Mouse (Mus musculus) stomach, embryonic 15.5 days (tissue): ENCODE measurements around the gene Gm13279. TPM values are rescaled to one million over a fixed set of nuclear protein-coding genes. Genes with fewer than 3 reads are reported as not detected.
A peak's percentile ranks its signal among the peaks of the same experiment; 100 is the strongest.
"Not testable (repeated sequence)": the region's sequence is repeated elsewhere in the genome, so short reads cannot be mapped to it uniquely, and the experiment has no call there.

Source experiments
- ATAC-seq: fragments of 200-750 bp; cut with Nextera tagmentation; 2 replicates; pipeline ENCODE4 v1.8.0; 2017; ENCODE audit warnings: low read depth, moderate number of reproducible peaks, moderate TSS enrichment; ENCODE audit not compliant: insufficient read depth, low FRiP score
- H3K27ac ChIP-seq: fragments of 300-500 bp; sonication (generic); 2 replicates; pipeline ENCODE4 v1.5.1; 2015; ENCODE audit warnings: mild to moderate bottlenecking, inconsistent platforms
- H3K27me3 ChIP-seq: fragments of 300-500 bp; sonication (generic); replicated peaks from 2 replicates; pipeline ENCODE4 v1.6.1; 2015; ENCODE audit warnings: inconsistent platforms
- H3K36me3 ChIP-seq: fragments of 300-500 bp; sonication (generic); 2 replicates; pipeline ENCODE4 v1.6.1; 2015; ENCODE audit warnings: inconsistent platforms
- H3K4me1 ChIP-seq: fragments of 300-500 bp; sonication (generic); 2 replicates; pipeline ENCODE4 v1.6.1; 2015; ENCODE audit warnings: inconsistent platforms
- H3K4me2 ChIP-seq: fragments of 300-500 bp; sonication (generic); 2 replicates; pipeline ENCODE4 v1.6.1; 2015; ENCODE audit warnings: mild to moderate bottlenecking, inconsistent platforms
- H3K4me3 ChIP-seq: fragments of 300-500 bp; sonication (generic); replicated peaks from 2 replicates; pipeline ENCODE4 v1.5.1; 2015; ENCODE audit warnings: inconsistent platforms
- H3K9ac ChIP-seq: fragments of 300-500 bp; sonication (generic); 2 replicates; pipeline ENCODE4 v1.6.1; 2015; ENCODE audit warnings: inconsistent platforms
- H3K9me3 ChIP-seq: fragments of 300-500 bp; sonication (generic); 2 replicates; pipeline ENCODE4 v1.6.1; 2016; ENCODE audit warnings: inconsistent platforms
- WGBS: fragments of 180-500 bp; shearing (Covaris S2); methylation state at CpG from one replicate; pipeline ENCODE4 v1.1.7; 2015; 5-methylcytosine and 5-hydroxymethylcytosine counted together
- polyA plus RNA-seq: library from polyadenylated mRNA; unstranded; fragments of >200 nt; fragmentation: Nextera tagmentation; extraction: Ambion mirVana; gene quantifications from 2 replicates; pipeline ENCODE4 v1.2.1, GENCODE M21; 2015

Gene Gm13279
- polyA plus RNA-seq, 1 experiment from 2014 or later: not detected

DNA sequence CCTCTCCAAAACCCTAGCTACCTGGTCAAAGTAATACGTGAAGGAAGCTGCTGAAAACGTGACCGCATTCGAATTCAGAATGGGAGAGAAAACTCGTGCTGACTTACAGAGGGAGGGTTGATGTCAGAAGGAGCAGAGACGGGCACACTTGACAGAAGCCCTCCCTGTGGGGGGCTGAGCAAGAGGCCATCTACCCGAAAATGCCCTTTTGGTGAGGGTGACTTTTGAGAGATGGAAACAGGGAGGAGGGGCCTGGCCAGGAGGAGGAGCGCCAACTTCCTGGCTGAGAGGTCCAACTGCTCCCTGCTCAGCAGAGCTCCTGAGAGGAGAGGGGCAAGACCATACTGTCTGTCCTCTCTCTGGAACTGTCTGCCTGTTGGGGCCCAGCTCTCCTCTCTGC lies 8.0 kb downstream of the Gm13279 start, which contains the start of gene Gm13288:
TSS of gene Gm13288 (plus strand) at position 301 of the 400 bp plus-strand sequence.
- not testable (repeated sequence) for H3K4me1 ChIP-seq, H3K27me3 ChIP-seq, H3K9ac ChIP-seq, ATAC-seq, H3K36me3 ChIP-seq, H3K27ac ChIP-seq, H3K4me2 ChIP-seq, H3K9me3 ChIP-seq
- no CpG with 5 or more reads among the region's 8 CpGs for WGBS
- 0 out of 2 replicates have a peak within 1 kb of the TSS, but pooled peaks have one; percentile 23 for H3K4me3 ChIP-seq

DNA sequence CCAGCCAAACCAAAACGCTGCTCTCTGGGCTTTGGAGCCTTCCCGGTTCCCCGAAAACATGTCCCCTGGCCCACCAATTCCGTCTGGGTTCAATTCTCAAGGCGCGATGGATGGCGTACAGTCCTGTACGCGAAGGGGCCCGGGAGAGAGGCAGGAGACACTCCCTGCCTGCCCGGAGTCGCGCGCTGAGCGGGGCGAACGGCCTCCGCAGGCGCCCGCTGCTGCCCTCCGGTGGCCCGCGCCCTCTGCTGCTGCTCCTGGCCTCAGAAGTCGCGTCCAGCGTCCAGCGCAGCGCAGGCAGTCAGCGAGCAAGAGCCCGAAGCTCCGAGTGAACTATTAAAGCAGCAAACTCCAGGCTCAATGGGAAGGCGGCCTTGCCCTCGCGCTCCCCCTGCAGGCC lies 8.6 kb downstream of the Gm13279 start:
- H3K27me3 ChIP-seq, H3K4me1 ChIP-seq, H3K4me2 ChIP-seq, ATAC-seq, H3K9me3 ChIP-seq, H3K27ac ChIP-seq, H3K36me3 ChIP-seq, H3K9ac ChIP-seq: not testable (repeated sequence)
- 0% methylated on average over 14 of the region's 34 CpGs for WGBS
- 0 out of 2 replicates have a peak overlapping the region, but pooled peaks have one; percentile 23 for H3K4me3 ChIP-seq

DNA sequence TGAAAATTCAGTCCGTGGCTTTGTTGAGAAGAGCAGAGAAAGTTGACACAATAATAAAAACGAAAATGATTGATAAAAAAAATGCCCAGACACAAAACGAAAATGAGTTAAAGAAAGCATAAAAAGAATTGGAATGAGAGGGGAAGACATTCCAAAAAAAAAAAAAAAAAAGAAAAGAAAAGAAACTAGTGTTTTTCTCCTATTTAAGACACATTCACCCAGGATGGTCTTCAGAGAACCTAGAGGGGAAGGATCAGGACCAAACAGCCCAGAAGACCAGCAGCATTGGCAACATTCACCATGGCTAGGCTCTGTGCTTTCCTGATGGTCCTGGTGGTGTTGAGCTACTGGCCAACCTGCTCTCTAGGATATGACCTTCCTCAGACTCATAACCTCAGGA lies 18.7 kb downstream of the Gm13279 start, which contains the start of gene Ifna7:
TSS of gene Ifna7 (plus strand) at position 301 of the 400 bp plus-strand sequence.
- no peak within 1 kb of the TSS for H3K27ac ChIP-seq
- no peak within 1 kb of the TSS for H3K4me3 ChIP-seq
- no peaks in the 10 kb centered on the region for H3K9me3 ChIP-seq
- H3K4me1 ChIP-seq: no peaks in the 10 kb centered on the region
- ATAC-seq: no peak
- H3K27me3 ChIP-seq: no peaks in the 10 kb centered on the region
- no peak within 1 kb of the TSS for H3K4me2 ChIP-seq
- H3K9ac ChIP-seq: no peak within 1 kb of the TSS
- no peaks in the 10 kb centered on the region for H3K36me3 ChIP-seq
- WGBS: 55% methylated on average over 3 of the region's 3 CpGs

DNA sequence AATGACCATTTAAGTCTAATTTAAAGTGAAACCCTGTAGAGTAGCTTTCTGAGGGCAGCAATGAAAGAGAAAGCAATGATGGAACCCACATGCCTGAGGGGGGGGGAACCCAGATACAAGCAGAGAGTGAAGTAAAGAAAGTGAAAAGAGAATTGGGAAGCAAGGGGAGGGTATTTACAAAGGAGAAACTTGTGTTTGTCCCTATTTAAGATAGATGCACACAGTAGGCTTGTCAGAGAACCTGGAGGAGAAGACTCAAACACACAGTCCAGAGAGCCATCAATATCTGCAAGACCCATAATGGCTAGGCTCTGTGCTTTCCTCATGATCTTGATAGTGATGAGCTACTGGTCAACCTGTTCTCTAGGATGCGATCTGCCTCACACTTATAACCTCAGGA lies 22.5 kb downstream of the Gm13279 start, which contains the start of gene Ifna11:
TSS of gene Ifna11 (plus strand) at position 301 of the 400 bp plus-strand sequence.
- Histone ChIP-seq H3K4me1 (no peaks in the 10 kb centered on the region), H3K27me3 (no peaks in the 10 kb centered on the region), H3K36me3 (no peaks in the 10 kb centered on the region), H3K4me2 (no peak within 1 kb of the TSS), H3K9ac (no peak within 1 kb of the TSS), H3K27ac (no peak within 1 kb of the TSS), H3K9me3 (no peaks in the 10 kb centered on the region), H3K4me3 (no peak within 1 kb of the TSS)
- no peak for ATAC-seq
- 85% methylated on average over 1 of the region's 1 CpGs for WGBS

DNA sequence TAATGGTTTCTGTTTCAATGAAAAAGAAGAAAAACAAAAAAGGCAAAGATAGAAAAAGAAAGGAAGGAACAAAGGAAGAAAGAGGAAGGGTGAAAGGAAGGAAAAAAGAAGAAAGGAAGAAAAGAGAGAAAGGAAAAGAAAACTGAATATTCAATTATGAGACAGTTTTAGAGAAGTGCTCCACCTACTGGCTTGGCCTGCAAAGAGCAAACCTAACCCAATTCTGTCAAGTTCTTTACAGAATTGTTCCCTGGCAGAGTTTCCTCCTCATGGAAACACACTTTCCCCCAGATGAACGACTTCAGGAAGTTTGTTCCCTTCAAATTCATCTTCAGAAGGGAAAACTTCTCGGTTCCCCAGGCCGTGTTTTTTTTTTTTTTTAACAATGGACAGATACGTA lies 25.8 kb downstream of the Gm13279 start:
- Histone ChIP-seq H3K36me3 (no peaks in the 10 kb centered on the region), H3K4me2 (no peak overlapping the region), H3K9me3 (no peaks in the 10 kb centered on the region), H3K4me3 (no peak overlapping the region), H3K27ac (no peak overlapping the region), H3K27me3 (no peaks in the 10 kb centered on the region), H3K4me1 (no peaks in the 10 kb centered on the region), H3K9ac (no peak overlapping the region)
- no peak for ATAC-seq
- 22% methylated on average over 4 of the region's 4 CpGs for WGBS

DNA sequence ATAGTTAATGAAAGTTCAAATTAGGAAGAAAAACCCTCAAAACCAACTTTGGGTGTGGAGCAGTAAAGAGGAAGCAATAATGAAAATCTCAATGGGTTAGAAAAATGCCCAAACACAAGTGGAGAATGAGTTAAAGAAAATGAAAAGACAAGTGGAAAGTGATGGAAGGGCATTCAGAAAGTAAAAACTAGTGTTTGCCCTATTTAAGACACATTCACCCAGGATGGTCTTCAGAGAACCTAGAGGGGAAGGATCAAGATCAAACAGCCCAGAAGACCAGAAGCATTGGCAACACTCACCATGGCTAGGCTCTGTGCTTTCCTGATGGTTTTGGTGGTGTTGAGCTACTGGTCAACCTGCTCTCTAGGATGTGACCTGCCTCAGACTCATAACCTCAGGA lies 29.9 kb downstream of the Gm13279 start, which contains the start of gene Ifna6:
TSS of gene Ifna6 (plus strand) at position 301 of the 400 bp plus-strand sequence.
- not testable (repeated sequence) for H3K4me3 ChIP-seq, ATAC-seq

DNA sequence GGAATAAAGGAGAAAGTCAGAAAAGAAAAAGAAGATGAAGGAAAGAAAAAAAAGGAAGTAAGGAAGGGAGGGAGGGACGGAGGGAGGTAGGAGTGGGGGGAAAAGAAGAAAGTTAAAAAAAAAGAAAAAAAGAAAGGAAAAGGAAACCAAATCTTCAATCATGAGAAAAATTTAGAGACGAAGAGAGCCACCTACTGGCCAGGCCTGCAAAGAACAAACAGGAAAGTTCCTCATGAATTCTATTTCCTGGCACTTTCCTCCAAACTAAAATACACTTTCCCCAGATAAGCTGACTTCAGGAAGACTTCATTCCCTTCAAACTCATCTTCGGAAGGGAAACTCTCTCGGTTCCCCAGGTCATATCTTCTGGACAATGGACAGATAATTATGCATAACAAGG lies 33.3 kb downstream of the Gm13279 start:
- Histone ChIP-seq H3K4me3 (no peak overlapping the region), H3K27me3 (no peaks in the 10 kb centered on the region), H3K4me2 (no peak overlapping the region), H3K4me1 (no peaks in the 10 kb centered on the region), H3K9ac (no peak overlapping the region), H3K27ac (no peak overlapping the region), H3K9me3 (no peaks in the 10 kb centered on the region), H3K36me3 (no peaks in the 10 kb centered on the region)
- WGBS: 38% methylated on average over 4 of the region's 4 CpGs
- no peak for ATAC-seq

More for the DNA sequence above, 29.9 kb downstream of the Gm13279 start, which contains the start of gene Ifna6:
- not testable (repeated sequence) for H3K27ac ChIP-seq, H3K9ac ChIP-seq, H3K4me2 ChIP-seq, H3K4me1 ChIP-seq, H3K27me3 ChIP-seq, H3K36me3 ChIP-seq, H3K9me3 ChIP-seq

DNA sequence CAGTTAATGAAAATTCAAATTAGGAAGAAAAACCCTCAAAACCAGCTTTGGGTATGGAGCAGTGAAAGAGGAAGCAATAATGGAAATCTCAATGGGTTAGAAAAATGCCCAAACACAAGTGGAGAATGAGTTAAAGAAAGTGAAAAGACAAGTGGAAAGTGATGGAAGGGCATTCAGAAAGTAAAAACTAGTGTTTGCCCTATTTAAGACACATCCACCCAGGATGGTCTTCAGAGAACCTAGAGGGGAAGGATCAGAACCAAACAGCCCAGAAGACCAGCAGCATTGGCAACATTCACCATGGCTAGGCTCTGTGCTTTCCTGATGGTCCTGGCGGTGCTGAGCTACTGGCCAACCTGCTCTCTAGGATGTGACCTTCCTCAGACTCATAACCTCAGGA lies 38.0 kb downstream of the Gm13279 start, which contains the start of gene Ifna5:
TSS of gene Ifna5 (plus strand) at position 301 of the 400 bp plus-strand sequence.
- not testable (repeated sequence) for H3K9ac ChIP-seq, H3K36me3 ChIP-seq, H3K4me1 ChIP-seq, H3K27ac ChIP-seq, H3K9me3 ChIP-seq, H3K4me3 ChIP-seq, ATAC-seq, H3K27me3 ChIP-seq, H3K4me2 ChIP-seq
- 88% methylated on average over 1 of the region's 1 CpGs for WGBS

DNA sequence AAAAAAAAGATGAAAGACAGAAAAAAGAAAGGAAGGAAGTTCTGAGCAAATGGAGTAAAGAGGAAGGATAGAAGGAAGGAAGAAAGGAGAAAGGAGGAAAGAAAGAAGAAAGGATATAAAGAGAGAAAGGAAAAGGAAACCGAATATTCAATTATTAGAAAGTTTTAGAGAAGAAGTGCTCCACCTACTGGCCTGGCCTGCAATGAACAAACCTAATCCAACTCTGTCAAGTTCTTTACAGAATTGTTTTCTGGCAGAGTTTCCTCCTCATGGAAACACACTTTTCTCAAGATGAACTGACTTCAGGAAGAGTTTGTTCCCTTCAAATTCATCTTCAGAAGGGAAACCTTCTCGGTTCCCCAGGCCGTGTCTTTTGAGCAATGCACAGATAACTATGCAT lies 41.6 kb downstream of the Gm13279 start:
- Histone ChIP-seq H3K9ac (no peak overlapping the region), H3K4me3 (no peak overlapping the region), H3K36me3 (no peaks in the 10 kb centered on the region), H3K9me3 (no peaks in the 10 kb centered on the region), H3K4me2 (no peak overlapping the region), H3K4me1 (no peaks in the 10 kb centered on the region), H3K27ac (no peak overlapping the region), H3K27me3 (no peaks in the 10 kb centered on the region)
- ATAC-seq: no peak
- 45% methylated on average over 3 of the region's 3 CpGs for WGBS

DNA sequence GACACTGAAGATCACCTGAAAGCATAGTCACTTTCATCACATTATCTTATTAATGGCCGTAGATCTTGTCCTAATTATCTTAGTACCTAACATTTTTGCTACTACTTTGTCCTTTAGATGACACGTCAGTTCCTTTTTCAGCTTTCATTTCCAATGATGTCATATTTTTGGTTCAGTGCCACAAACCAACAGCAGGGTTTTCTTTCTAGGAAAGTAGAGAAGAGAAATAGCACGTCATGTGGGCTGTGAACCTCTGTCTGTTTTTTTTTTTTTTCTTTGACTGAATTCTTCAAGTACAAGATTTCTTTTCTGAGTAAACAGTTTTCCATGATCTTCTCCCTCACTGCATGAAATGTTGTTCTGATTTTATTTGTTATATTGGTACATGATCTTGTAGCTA lies 42.9 kb downstream of the Gm13279 start:
- Histone ChIP-seq H3K4me1 (no peaks in the 10 kb centered on the region), H3K9ac (no peak overlapping the region), H3K4me3 (no peak overlapping the region), H3K27ac (no peak overlapping the region), H3K9me3 (no peaks in the 10 kb centered on the region), H3K4me2 (no peak overlapping the region), H3K36me3 (no peaks in the 10 kb centered on the region), H3K27me3 (no peaks in the 10 kb centered on the region)
- 62% methylated on average over 3 of the region's 3 CpGs for WGBS
- ATAC-seq: no peak

DNA sequence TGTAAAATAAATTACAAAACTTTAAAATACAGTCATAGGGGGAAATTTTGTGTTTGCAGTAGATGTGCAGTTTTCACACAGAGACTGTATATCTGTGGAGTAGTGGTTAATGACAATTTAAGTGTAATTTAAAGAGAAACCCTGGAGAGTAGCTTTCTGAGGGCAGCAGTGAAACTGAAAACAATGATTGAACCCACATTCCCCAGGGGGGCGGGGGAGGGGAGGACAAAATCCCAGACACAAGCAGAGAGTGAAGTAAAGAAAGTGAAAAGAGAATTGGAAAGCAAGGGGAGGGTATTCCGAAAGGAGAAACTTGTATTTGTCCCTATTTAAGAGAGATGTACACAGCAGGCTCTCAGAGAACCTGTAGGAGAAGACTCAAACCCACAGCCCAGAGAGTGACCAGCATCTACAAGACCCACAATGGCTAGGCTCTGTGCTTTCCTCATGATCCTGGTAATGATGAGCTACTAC lies 44.3 kb downstream of the Gm13279 start, which contains the start of gene Ifna4:
TSS of gene Ifna4 (plus strand) at position 424 of the 474 bp plus-strand sequence.
- H3K4me2 ChIP-seq: no peak within 1 kb of the TSS
- no peak within 1 kb of the TSS for H3K27ac ChIP-seq
- 47% methylated on average over 2 of the region's 2 CpGs for WGBS
- no peak for ATAC-seq
- H3K4me3 ChIP-seq: no peak within 1 kb of the TSS
- no peak within 1 kb of the TSS for H3K9ac ChIP-seq
- no peaks in the 10 kb centered on the region for H3K9me3 ChIP-seq
- no peaks in the 10 kb centered on the region for H3K4me1 ChIP-seq
- H3K27me3 ChIP-seq: no peaks in the 10 kb centered on the region
- no peaks in the 10 kb centered on the region for H3K36me3 ChIP-seq

DNA sequence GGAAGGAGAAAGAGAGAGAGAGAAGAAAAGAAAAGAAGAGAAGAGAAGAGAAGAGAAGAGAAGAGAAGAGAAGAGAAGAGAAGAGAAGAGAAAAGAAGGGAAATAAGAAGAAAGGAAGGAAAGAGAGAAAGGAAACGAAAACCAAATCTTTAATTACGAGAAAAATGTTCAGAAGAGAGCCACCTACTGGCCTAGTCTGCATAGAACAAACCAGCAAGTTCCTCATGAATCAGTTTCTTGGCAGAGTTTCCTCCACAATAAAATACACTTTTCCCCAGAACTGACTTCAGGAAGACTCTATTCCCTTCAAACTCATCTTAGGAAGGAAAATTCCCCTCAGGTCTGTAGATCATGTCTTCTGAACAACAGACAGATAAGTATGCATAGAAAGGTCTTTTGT lies 48.1 kb downstream of the Gm13279 start:
- no peak overlapping the region for H3K9ac ChIP-seq
- WGBS: 55% methylated on average over 2 of the region's 2 CpGs

More for the DNA sequence above, 48.1 kb downstream of the Gm13279 start:
- no peak for ATAC-seq
- H3K27me3 ChIP-seq: no peaks in the 10 kb centered on the region
- no peak overlapping the region for H3K4me3 ChIP-seq
- no peaks in the 10 kb centered on the region for H3K9me3 ChIP-seq
- no peaks in the 10 kb centered on the region for H3K4me1 ChIP-seq
- H3K4me2 ChIP-seq: no peak overlapping the region
- H3K36me3 ChIP-seq: no peaks in the 10 kb centered on the region
- no peak overlapping the region for H3K27ac ChIP-seq
